Mouse (Mus musculus): ENCODE data around the gene Spop.
"Not testable (repeated sequence)": the region's sequence is repeated elsewhere in the genome, so short reads cannot be mapped to it uniquely, and the experiment has no call there.

The Spop gene

DNA sequence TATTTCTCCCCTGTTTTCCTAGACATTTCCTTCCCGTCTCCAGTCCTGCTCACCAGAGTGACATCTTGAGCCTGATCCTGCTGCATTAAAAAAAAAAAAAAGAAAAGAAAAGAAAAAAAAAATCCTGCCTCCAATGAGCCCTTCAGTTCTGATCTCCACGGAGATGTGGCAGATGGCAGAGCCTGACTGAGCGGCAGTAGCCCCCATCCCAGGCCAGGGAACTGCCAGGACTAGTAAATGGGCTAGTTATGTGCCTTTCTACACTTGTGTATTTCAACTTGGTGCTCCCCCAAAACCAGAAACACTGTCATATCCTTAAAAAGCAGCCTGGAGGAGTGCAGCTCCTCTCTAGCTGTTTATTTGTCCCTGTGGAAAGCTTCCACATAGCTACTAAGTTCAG lies 87.0 kb downstream of the Spop start:
- DNase-seq: no peak

DNA sequence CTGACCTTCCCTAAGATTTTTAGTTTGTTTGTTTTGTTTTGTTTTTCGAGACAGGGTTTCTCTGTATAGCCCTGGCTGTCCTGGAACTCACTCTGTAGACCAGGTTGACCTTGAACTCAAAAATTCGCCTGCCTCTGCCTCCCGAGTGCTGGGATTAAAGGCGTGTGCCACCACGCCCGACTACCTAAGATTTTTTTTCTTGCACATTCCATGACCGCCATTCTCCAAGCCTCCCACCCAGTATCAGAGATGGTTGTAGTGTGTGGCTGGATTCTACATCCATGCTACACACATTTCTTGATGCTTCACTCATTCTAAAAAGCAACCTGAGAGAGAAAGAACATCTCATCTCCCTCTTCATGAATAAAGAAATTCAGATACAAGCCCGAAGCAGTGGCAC lies 87.9 kb downstream of the Spop start:
- DNase-seq: not testable (repeated sequence)

DNA sequence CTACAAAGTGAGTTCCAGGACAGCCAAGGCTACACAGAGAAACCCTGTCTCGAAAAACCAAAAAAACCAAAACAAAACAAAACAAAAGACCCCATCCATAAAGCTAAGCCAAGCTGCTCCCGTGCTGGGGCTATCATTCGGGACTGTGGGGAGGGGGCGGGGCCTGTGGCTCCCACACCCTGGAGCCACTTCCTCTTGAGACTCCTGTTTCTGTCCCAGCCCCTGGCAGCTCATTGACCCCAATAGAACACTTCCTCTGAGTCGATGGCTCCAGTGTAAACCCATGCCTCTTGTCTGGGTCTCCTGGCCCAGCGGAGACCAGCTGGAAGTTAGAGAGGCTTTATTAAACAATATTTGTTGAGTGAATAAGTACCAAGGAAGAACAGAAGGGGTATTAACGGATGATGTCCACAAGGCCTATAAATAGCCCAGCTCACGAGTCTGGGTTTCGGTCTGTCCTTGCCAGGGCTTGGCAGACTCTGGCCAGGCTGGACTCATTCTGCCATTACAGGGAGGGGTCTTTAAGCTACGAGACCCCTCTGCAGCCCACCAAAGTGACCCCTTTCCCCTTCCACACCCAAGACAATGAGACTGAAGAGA lies 89.8 kb downstream of the Spop start:
- DNase-seq: no peak

DNA sequence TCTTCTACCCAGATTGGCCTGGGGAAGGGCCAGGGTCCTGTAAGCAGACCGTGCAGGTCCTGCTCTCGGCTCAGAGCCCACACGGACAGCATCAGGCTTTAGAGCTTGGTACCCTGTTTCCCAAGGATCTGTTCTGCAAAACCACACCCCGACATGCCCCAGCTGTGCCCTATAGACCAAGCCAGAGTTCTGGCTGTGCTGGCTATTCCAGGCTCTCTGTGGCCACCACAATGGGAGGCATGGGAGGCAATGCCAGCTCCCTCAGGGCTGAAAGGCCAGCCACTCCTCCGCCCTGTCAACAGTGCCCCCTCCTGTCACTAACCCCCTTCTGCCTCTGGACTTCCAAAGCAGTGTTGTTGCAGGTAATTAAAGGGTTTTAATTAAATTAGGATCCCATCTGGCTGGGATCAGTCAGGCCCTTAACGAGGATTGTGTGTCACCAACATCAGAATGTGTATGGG lies 90.4 kb downstream of the Spop start:
- DNase-seq: no peak

DNA sequence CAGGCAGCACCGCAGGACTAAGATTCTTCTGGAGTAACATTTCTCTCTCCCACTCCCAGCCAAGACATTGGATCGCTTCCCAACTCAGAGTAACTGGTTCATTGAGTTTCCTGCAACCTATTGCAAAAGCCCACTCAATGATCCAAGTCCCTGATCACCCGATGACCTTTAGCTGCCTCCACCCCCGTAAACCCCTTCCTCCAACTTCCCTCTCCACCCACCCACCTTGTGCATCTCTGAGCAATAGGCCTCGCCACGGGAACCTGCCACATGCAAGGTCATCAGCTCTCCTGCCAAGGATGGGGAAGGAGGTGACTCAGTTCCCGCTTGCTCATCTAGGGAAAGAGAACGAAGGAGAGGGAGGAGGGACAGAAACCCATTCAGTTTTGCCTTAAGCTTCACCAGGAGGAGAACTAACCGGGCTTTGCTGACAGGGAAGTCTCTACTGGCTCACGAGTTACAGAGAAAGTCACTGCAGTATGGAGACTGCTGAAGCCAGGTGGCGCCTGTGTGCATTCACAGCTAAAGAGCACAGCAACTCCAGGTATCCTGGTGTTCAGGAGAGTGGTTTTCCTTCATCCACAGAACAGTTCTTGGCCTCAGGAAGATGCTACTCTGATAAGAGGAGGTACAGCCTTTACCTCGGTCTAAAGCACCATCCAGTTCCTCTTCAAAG lies 93.3 kb downstream of the Spop start:
- DNase-seq: no peak

DNA sequence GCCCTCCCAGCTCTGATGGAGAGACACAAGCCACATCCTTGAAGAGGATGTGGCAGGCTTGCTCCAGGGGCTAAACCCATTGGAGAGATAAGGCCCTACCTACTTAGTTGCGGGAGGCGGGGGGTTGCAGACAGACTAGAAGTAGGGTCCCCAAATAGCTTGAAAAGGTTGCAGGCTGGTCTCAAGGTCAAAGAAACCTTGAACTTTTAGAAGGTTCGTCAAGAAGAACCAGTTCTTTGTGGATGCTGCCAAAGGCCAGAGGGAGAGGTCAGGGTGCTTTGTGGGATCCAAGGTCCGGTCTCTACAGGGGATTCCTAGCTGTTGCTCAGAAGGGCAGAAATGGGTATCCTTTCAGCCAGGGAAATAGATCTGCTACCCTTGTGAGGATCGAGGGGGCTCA lies 93.9 kb downstream of the Spop start:
- DNase-seq: no peak

DNA sequence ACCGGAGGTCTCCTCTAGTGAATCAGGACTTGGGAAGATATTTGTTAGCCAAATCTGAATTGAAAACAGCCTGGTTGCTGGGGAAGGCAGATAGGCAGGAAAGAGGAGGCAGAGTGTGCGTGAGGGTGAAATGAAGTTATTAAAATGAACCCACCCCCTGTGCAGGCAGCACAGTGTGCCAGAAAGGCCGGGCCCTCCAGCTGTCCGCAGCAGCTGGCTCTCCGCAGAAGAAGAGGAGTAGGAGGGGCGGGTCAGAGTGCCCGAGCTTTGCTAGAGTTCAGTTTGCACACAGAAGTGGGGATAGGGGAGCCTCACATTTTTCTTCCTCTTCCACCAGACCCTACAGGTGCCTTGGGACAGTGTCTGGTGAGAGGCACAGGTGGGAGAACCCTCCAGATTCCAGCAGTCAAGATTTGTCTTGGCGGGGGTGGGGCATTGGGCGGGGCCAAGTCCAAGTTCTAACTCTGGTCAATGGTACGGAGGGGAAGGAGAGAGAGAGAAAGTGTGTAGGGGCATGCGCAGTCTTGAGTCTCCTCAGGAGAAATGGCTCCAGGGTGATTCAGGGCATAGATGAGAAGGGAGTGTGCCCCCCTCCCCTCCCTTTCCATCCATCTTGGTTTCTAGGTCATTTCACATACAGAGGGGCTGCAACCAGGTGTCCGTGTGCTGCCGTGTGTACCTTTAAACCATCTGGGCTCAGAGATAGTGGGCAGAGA lies 94.5 kb downstream of the Spop start:
- no peak for DNase-seq

DNA sequence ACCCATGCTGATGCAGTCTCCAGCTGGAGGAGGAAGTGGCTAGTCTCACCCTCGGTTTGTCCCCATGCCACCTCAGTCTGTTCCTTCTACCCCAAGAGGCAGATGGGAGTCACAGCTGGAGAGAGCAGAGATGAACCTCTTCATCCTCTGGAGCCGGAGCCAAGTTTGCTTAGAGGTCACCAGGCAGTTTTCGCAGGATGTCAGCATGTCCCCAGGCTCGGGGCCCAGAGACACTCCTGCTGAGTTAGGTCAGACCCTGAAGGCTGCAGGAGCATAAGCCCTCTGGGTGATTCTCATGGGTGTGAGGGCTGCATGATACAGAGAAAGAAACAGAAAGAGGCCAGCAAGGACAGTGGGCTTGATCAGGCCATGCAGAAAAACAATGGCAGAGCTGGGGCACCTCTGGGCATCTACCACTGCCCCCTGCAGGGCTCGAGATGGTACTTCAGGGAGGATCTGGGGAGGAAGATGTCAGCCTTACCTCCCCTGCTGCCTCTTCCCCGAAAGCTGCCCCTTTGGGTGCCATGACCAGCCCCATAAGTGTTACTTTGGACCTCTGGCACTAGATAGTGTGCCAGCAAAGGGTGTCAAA lies 95.3 kb downstream of the Spop start:
- no peak for DNase-seq

DNA sequence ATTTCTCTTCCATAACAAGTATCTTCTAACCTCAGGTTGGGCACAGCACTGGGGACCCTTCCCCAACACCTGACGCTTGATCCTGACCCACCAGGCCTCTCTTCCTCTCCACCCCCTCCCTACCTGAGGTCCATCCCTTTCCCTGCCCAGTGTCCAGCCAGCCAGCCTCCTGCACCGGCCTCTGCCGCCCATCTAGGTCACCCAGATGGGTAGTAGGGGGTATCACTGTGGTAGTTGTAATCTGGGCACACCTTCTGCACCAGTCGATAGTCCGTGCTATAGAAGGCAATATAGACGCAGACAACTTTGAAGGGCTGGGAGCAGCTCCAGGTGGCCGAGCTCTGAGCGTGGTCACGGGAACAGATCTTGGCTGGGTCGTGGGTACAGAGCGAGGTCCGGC lies 96.8 kb downstream of the Spop start:
- DNase-seq: no peak

DNA sequence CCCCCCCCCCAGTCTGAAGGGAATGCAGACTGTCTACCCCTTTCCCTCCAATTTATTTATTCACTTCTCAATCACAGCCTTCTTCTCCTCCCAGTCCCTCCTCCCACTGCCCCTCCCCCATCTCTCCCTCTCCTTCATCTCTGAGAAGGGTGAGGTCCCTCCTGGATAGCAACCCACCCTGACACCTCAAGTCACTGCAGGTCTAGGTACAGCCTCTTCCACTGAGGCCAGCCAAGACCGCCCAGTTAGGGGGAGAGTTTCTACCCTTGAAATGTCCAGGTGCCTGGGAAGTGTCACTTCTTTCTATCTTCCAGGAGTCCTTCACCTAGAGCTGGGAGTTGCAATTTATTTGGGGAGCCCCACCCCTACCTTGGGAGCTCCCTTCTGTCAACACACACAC lies 98.0 kb downstream of the Spop start:
- DNase-seq: no peak

DNA sequence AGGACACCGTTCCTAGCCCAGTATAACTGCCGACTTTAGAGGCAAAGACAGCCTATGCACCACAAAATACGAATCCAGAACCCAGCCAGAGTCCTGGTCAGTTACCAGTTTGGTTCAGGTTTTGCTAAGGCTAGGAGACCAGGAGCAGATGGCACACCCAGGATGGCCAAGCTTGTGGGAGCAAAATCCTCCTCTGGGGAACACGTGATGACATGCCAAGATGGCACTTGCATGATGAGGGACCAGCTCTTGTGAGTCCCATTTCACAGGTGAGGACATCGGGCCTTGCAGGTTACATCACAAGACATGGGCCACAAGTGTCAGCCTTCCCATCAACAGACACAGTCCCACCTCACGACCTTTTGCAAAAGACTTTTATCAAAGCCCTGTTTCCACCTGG lies 98.5 kb downstream of the Spop start:
- DNase-seq: no peak

DNA sequence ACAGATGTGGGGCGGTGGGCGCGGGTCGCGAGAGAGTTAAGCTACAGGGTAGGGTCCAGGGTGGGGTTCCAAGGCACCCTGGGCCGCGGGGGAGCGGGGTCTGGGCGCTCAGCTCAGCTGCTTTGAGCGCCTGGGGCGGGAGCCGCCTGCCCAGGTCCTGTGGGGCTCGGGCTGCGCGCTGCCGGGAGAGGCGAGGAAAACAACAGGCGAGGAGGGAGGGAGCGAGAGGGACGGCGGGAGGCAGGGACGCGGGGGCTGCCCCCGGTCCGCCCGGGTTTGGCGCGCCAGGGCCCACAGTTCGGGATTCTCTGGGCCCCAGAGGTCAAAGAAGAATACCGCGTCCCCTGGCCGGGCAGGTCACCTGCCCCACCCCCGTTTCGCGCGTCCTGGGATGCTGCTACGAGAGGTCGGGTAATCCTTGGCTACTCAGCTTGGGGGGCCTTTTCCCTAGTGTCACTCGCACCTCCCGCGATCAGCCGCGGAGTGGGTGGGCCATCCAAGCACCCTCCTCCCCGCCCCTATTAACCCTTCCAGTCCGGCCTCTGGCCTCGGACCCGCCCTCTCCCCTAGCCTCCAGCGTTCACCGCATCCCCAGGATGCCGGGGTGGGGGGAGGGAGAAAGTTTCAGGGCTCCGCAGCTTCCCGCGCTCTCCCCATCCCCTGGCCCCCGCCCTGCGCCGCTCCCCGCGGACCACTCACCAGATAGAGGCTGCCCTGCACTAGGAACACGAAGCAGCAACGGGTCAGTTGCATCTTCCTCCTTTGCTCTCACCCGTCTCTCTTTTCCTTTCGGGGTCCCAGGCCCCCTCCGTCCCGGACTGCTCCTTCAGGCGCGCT lies 99.8 kb downstream of the Spop start:
- no peak for DNase-seq

DNA sequence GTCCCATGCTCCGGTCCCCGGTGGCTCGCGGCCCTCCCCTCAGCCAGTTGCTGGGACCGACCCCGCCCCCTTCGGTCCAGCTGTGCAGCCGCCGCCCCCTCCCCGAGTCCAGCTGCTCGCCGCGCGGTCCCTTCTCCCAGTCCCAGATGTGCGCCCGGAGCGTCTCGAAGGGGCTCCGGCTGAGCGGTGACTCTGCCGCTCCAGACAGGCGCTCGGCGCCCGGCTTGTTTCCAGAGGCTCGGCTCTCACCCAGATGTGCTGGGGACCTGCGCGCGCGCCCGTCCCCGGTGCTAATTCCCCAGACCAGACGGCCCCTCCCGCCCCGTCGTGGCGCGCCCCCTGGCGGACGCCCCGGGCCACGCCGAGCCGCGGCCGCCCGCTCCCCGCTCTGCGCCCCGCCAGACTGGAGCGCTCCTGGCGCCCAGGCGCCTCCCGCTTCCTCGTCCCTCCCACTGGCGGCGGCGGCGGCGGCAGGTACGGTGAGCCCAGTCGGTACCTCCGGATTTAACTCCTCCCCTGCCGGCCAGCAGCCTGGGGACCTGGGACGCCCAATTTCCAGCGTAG lies 100.5 kb downstream of the Spop start, which contains the start of gene Nxph3:
Gene Nxph3 (minus strand): TSS at position 273 of the 564 bp plus-strand sequence.
- peak; percentile 61 for DNase-seq

DNA sequence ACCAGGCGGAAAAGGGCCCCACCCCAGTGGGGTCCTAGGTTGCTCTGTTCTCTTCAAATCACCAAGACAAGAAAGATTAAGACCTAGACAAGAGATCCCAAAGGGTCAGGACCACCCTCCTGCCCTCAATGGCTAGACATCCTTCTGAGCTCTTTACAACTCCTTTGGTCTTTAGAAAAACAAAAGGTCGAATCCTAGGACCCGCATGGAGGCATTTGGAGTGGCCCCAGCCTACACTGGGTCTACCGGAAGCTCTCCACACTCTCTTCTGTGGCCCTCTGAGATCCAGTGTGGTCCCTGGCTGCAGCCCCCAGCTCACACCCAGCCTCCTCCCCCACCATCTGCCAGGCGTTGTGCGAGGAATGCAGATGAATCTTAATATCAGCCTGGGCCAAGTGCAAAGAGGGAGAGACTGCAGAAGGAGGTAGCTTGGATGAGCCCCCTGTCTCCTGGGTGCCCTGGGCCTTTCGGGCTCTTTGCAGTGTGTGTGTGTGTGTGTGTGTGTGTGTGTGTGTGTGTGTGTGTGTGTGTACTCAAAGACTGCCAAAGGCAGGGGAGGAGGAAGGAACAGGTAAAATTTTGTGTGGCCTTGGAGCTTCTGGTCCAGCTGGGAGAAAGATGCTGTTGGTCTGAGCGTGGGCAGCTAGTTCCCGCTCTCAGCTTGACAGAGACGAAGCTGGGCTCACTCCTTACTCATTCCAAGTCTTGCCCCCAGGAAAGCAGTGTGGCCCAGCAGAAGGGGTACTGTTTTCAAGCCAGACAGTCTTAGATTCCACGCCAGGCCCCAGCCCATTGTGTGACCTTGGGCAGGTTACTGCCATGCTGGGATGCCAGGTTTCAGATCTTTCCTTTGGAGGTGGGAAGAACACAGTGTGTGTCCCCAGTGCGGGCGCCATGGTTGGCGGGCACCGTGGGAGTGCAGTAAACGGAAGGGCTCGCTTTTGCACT lies 101.8 kb downstream of the Spop start:
- no peak for DNase-seq

DNA sequence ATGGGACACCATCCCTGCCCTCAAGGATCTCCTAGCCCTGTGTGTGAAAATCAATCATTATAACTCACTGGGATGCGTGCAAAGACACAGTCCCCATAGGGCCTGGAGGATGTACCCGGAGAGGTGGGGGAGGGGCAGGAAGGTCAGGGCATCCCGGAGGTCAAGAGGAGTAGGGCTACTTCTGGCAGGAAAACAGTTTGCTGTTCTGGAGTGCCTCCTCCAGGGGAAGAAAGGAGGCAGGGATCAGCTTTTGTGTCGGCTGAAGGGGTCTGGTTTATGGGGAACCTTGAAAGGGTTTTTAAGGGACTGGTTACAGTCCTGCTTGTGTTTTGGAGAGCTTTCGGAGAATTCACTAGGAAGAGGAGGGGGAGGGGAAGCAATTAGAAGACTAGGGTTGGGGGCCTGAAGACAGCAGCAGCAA lies 102.6 kb downstream of the Spop start:
- no peak for DNase-seq

DNA sequence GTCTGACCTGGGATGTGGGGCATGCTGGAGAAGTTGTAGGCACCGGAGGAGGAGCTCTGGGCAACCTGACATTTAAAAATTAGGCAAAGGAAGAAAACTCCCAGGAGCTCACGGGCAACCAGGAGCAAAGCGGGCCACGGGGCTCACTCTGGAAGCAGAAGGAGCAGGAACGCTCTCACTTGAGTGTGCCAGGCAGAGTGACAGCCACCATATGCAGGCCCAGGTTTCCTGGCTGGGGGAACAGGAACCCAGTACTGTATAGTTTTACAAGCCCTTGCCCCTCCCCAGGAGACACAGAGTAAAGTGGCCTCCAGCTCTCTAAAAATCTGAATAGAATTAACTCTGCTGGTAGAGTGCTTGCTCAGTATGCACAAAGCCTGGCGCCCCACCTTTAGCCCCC lies 103.3 kb downstream of the Spop start:
- no peak for DNase-seq

DNA sequence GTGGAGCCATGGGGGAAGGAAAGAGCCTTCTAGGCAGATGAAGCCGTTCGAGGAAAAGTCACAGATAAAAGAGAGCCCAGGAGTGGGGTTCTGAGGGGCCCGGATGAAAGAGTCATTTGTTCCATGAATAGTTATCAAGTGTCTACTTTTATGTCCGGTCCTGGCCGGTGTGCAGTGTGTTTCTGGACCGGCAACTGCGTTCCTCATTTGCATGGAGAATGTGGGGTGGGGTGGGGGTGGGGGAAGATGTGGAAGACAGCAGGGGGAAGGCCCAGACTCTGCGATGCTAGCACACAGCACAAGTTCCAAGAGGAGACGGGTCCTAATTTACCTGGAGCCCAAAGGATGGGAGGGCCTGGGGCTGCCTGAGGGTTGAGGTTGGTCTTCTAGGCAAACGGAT lies 105.4 kb downstream of the Spop start:
- no peak for DNase-seq

DNA sequence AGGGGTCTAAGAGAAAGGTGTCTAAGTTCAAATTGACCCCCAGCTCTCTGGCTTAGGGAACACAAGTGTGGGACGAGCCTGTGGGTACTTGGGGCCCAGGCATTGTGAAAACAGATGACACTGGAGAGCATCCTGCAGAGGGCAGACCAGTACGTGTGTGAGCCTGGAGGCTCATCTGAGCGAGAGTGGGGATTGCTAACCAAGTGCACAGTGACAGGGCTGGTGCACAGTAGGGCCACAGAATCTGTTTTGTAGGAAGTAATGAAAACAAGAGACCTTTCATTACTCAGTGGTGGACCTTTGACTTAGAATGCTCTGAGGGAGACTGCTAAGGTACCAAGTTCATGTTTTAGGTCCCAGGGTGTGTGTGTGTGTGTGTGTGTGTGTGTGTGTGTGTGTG lies 106.1 kb downstream of the Spop start:
- no peak for DNase-seq

DNA sequence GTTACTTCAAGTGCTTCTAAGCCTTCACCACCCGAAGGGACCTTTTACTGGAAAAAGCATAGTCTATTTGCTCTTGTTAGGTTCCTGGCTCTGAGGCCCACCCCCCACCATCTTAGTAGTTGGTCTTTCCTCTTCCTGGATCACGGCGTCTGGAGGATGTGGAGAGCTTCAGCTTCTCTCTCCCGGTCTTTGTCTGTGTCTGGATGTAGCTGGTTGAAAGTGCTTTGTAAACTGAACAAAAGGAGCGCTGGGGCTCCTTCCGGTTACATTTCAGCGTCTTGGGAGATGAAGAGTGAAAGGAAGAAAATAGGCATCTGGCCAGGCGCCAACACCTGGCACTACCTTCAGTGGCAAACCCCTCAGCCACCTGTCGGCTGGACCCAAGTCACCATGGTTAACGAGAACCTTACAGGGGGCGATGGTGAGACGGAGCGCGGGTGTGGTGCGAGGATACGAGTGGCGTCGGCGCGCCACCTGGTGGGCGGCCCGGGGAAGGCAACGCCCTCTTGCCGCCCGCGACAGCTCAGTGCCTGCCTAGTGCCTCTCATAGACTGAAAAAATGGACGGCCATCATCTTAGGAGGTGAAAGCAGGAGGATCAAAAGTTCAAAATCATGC lies 106.7 kb downstream of the Spop start:
- DNase-seq: peak; percentile 69

DNA sequence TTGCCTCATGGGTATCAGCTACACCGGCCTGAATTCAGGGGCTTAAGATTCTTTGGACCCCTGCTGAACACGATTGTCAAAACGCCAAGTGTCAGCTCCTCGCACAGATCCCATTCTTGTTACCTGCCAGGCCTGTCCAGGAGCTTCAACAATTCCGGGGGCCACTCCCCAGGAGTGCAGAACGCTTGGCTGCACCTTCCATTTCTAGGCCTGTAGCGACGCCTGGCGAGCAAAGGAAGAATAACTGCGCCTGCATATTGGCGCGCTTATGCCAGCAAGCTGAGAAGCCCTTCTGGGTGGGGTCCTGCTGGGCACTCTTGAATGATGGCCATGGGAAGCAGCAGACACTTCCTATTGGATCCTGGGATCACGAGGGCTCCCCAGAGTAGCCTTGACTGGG lies 107.7 kb downstream of the Spop start:
- DNase-seq: peak; percentile 55

DNA sequence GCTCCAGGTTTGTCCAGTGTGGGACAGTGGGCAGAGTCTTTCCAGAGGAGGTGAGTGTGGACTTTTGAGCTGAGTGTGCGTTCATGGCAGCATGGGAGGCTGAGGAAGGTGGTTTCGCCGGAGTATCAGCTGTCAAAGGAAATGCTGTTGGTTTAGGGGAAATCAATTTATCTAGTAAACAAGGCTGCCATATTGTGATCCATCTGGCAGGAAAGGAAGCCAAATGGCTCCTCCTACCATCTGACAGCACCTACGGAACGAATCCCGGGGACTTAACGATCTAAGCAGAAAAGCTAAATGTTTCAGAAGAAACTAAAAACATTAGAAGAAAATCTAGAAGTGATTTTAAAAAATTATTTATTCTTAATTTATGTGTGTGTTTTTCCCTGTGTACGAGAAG lies 113.4 kb downstream of the Spop start:
- DNase-seq: no peak
